Mouse (Mus musculus) forebrain, embryonic 14.5 days (tissue): ENCODE measurements at regions not wholly inside any gene's neighbourhood (a gene's known extent, or its start where the extent isn't known, plus 50 kb on each side); places are given as distances from the start of the nearest gene placed in this dataset.
"Not testable (repeated sequence)": the region's sequence is repeated elsewhere in the genome, so short reads cannot be mapped to it uniquely, and the experiment has no call there.

Experiments used
- ATAC-seq: fragments of 200-750 bp; cut with Nextera tagmentation; 2 replicates; pipeline ENCODE4 v1.8.0; 2017; ENCODE audit warnings: mild to moderate bottlenecking, moderate library complexity
- DNase-seq: peaks from one replicate; pipeline ENCODE4 v3.0.0-alpha.2; 2015; ENCODE audit warnings: low spot score
- H3K27ac ChIP-seq: fragments of 300-500 bp; sonication (generic); 2 replicates; pipeline ENCODE4 v1.5.1; 2014; ENCODE audit warnings: low read depth, mild to moderate bottlenecking, control low read depth, low read length, moderate library complexity
- H3K27me3 ChIP-seq: fragments of 300-500 bp; sonication (generic); replicated peaks from 2 replicates; pipeline ENCODE4 v1.6.1; 2014; ENCODE audit warnings: low read length, control low read depth, mixed read lengths; ENCODE audit not compliant: control insufficient read depth, insufficient read depth
- H3K36me3 ChIP-seq: fragments of 300-500 bp; sonication (generic); 2 replicates; pipeline ENCODE4 v1.6.1; 2014; ENCODE audit warnings: low read length, control low read depth; ENCODE audit not compliant: control insufficient read depth, insufficient read depth
- H3K4me1 ChIP-seq: fragments of 300-500 bp; sonication (generic); 2 replicates; pipeline ENCODE4 v1.6.1; 2014; ENCODE audit warnings: antibody characterized with exemption, low read length, control low read depth; ENCODE audit not compliant: control insufficient read depth, insufficient read depth
- H3K4me2 ChIP-seq: fragments of 300-500 bp; sonication (generic); 2 replicates; pipeline ENCODE4 v1.6.1; 2014; ENCODE audit warnings: mild to moderate bottlenecking, control low read depth, low read length
- H3K4me3 ChIP-seq: fragments of 300-500 bp; sonication (generic); 2 replicates; pipeline ENCODE4 v1.5.1; 2014; ENCODE audit warnings: low read depth, low read length, control low read depth
- H3K9ac ChIP-seq: fragments of 300-500 bp; sonication (generic); 2 replicates; pipeline ENCODE4 v1.6.1; 2014; ENCODE audit warnings: mild to moderate bottlenecking, low read length, control low read depth, moderate library complexity
- H3K9me3 ChIP-seq: fragments of 300-500 bp; sonication (generic); replicated peaks from 2 replicates; pipeline ENCODE4 v1.6.1; 2016; ENCODE audit warnings: low read length, control low read depth, mixed read lengths; ENCODE audit not compliant: control insufficient read depth
- WGBS: fragments of 180-500 bp; shearing (Covaris S2); extraction: QIAGEN DNeasy Blood & Tissue Kit; methylation state at CpG from one replicate; pipeline ENCODE4 v1.1.7; 2014; 5-methylcytosine and 5-hydroxymethylcytosine counted together

- Histone ChIP-seq H3K9ac (no peak overlapping the region), H3K4me3 (no peak overlapping the region), H3K27me3 (no peaks in the 10 kb centered on the region), H3K9me3 (no peaks in the 10 kb centered on the region), H3K4me2 (no peak overlapping the region), H3K4me1 (no peaks in the 10 kb centered on the region), H3K36me3 (no peaks in the 10 kb centered on the region), H3K27ac (no peak overlapping the region)
- DNase-seq (no peak), ATAC-seq (no peak)
Measured at GRCm38 (mm10) chr14:84157412-84157811, 286.0 kb upstream of the Pcdh17 start.

- Histone ChIP-seq H3K27me3 (no peaks in the 10 kb centered on the region), H3K9ac (no peak overlapping the region), H3K36me3 (no peaks in the 10 kb centered on the region), H3K4me2 (no peak overlapping the region), H3K9me3 (no peaks in the 10 kb centered on the region), H3K4me3 (no peak overlapping the region), H3K27ac (no peak overlapping the region), H3K4me1 (no peaks in the 10 kb centered on the region)
- WGBS = 85% methylated on average over 4 of the region's 4 CpGs
- DNase-seq (no peak), ATAC-seq (no peak)
Measured at GRCm38 (mm10) chr14:84175446-84175845, 267.9 kb upstream of the Pcdh17 start.

GRCm38 (mm10) chr14:84210949-84211348 is 232.4 kb upstream of the Pcdh17 start:
- H3K9me3 ChIP-seq = no peaks in the 10 kb centered on the region
- WGBS = 57% methylated on average over 1 of the region's 1 CpGs
- H3K4me3 ChIP-seq = no peak overlapping the region
- H3K9ac ChIP-seq = no peak overlapping the region
- no peak overlapping the region for H3K4me2 ChIP-seq
- DNase-seq (peak; percentile 59), ATAC-seq (peak; percentile 92)
- H3K4me1 ChIP-seq = no peaks in the 10 kb centered on the region
- no peak overlapping the region for H3K27ac ChIP-seq
- H3K36me3 ChIP-seq = no peaks in the 10 kb centered on the region
- no peaks in the 10 kb centered on the region for H3K27me3 ChIP-seq

GRCm38 (mm10) chr14:84222996-84223395 is 220.4 kb upstream of the Pcdh17 start:
- Histone ChIP-seq H3K27me3 (no peaks in the 10 kb centered on the region), H3K27ac (no peak overlapping the region), H3K4me2 (no peak overlapping the region), H3K9ac (no peak overlapping the region), H3K4me1 (no peaks in the 10 kb centered on the region), H3K4me3 (no peak overlapping the region), H3K36me3 (no peaks in the 10 kb centered on the region), H3K9me3 (no peaks in the 10 kb centered on the region)
- DNase-seq = no peak
- ATAC-seq = no peak
- WGBS = 51% methylated on average over 1 of the region's 1 CpGs

- H3K4me2 ChIP-seq = no peak overlapping the region
Measured at GRCm38 (mm10) chr14:84223924-84224323, 219.4 kb upstream of the Pcdh17 start.

GRCm38 (mm10) chr14:84248006-84248405 is 195.4 kb upstream of the Pcdh17 start:
- H3K9me3 ChIP-seq, H3K4me1 ChIP-seq, H3K4me2 ChIP-seq, H3K36me3 ChIP-seq, H3K27ac ChIP-seq, ATAC-seq, H3K27me3 ChIP-seq, H3K9ac ChIP-seq, DNase-seq, H3K4me3 ChIP-seq: not testable (repeated sequence)
- 26% methylated on average over 1 of the region's 1 CpGs for WGBS

More at GRCm38 (mm10) chr14:84223924-84224323, 219.4 kb upstream of the Pcdh17 start:
- WGBS = 87% methylated on average over 2 of the region's 2 CpGs
- no peak for DNase-seq
- Histone ChIP-seq H3K27ac (no peak overlapping the region), H3K36me3 (no peaks in the 10 kb centered on the region), H3K4me1 (no peaks in the 10 kb centered on the region), H3K27me3 (no peaks in the 10 kb centered on the region), H3K4me3 (no peak overlapping the region), H3K9me3 (no peaks in the 10 kb centered on the region), H3K9ac (no peak overlapping the region)
- no peak for ATAC-seq

GRCm38 (mm10) chr14:84252583-84252982 is 190.8 kb upstream of the Pcdh17 start:
- Histone ChIP-seq H3K27ac (no peak overlapping the region), H3K9ac (no peak overlapping the region), H3K36me3 (no peaks in the 10 kb centered on the region), H3K9me3 (no peaks in the 10 kb centered on the region), H3K4me3 (no peak overlapping the region), H3K27me3 (no peaks in the 10 kb centered on the region), H3K4me2 (no peak overlapping the region), H3K4me1 (no peaks in the 10 kb centered on the region)
- DNase-seq (no peak), ATAC-seq (no peak)
- WGBS = 52% methylated on average over 2 of the region's 2 CpGs

GRCm38 (mm10) chr14:84257671-84258070 is 185.7 kb upstream of the Pcdh17 start:
- H3K9ac ChIP-seq = no peak overlapping the region
- no peaks in the 10 kb centered on the region for H3K36me3 ChIP-seq
- no peak overlapping the region for H3K4me3 ChIP-seq
- no peaks in the 10 kb centered on the region for H3K4me1 ChIP-seq
- no peaks in the 10 kb centered on the region for H3K27me3 ChIP-seq
- no peak overlapping the region for H3K27ac ChIP-seq
- peak; percentile 27 for DNase-seq
- no peaks in the 10 kb centered on the region for H3K9me3 ChIP-seq
- no peak overlapping the region for H3K4me2 ChIP-seq
- ATAC-seq = no peak
- WGBS = 54% methylated on average over 1 of the region's 1 CpGs

- Histone ChIP-seq H3K27me3 (no peaks in the 10 kb centered on the region), H3K4me3 (no peak overlapping the region), H3K9me3 (no peaks in the 10 kb centered on the region), H3K27ac (no peak overlapping the region), H3K4me2 (no peak overlapping the region), H3K9ac (no peak overlapping the region), H3K36me3 (no peaks in the 10 kb centered on the region), H3K4me1 (no peaks in the 10 kb centered on the region)
- ATAC-seq (no peak), DNase-seq (no peak)
- WGBS = 67% methylated on average over 2 of the region's 2 CpGs
Measured at GRCm38 (mm10) chr14:84258633-84259032, 184.7 kb upstream of the Pcdh17 start.
